Mouse (Mus musculus) CH12.LX (cell line): ENCODE measurements around the gene Slco1a6.

Experiments
- CTCF ChIP-seq, 2 experiments: IDR thresholded peaks in 1 of 2; conservative IDR thresholded peaks in 1 of 2; 2 replicates each; pipeline ENCODE4 v1.5.1; 2011 to 2012; ENCODE audit warnings: low read depth in 2 of 2, low read length in 2 of 2, improper control_type of control experiment in 1 of 2, inconsistent platforms in 1 of 2, mild to moderate bottlenecking in 1 of 2, moderate library complexity in 1 of 2
- ELF1 ChIP-seq: IDR thresholded peaks from 2 replicates; pipeline ENCODE4 v1.6.1; 2014; ENCODE audit warnings: low read depth, mild to moderate bottlenecking, inconsistent platforms, low read length, improper control_type of control experiment
- EP300 ChIP-seq: IDR thresholded peaks from 2 replicates; pipeline ENCODE4 v1.6.1; 2011; ENCODE audit warnings: low read length, improper control_type of control experiment
- GABPA ChIP-seq: IDR thresholded peaks from 2 replicates; pipeline ENCODE4 v1.6.1; 2012; ENCODE audit warnings: low read depth, low read length, improper control_type of control experiment, inconsistent platforms; ENCODE audit not compliant: insufficient replicate concordance
- HCFC1 ChIP-seq: IDR thresholded peaks from 2 replicates; pipeline ENCODE4 v1.6.1; 2012; ENCODE audit warnings: low read depth, mild to moderate bottlenecking, inconsistent platforms, low read length, improper control_type of control experiment
- MAX ChIP-seq: IDR thresholded peaks from 2 replicates; pipeline ENCODE4 v1.6.1; 2011; ENCODE audit warnings: low read length, improper control_type of control experiment
- POLR2A ChIP-seq: IDR thresholded peaks from 2 replicates; pipeline ENCODE4 v1.6.1; 2011; ENCODE audit warnings: low read depth, mild to moderate bottlenecking, improper control_type of control experiment, low read length
- TCF12 ChIP-seq: IDR thresholded peaks from 2 replicates; pipeline ENCODE4 v1.6.1; 2014; ENCODE audit warnings: low read depth, mild to moderate bottlenecking, inconsistent platforms, low read length, improper control_type of control experiment
- UBTF ChIP-seq: IDR thresholded peaks from 2 replicates; pipeline ENCODE4 v1.6.1; 2012; ENCODE audit warnings: low read depth, mild to moderate bottlenecking, inconsistent platforms, low read length, improper control_type of control experiment, moderate library complexity
- ZMIZ1 ChIP-seq: IDR thresholded peaks from 2 replicates; pipeline ENCODE4 v1.6.1; 2012; ENCODE audit warnings: low read depth, mild to moderate bottlenecking, inconsistent platforms, low read length, improper control_type of control experiment
- ZNF384 ChIP-seq: IDR thresholded peaks from 2 replicates; pipeline ENCODE4 v1.6.1; 2012; ENCODE audit warnings: low read depth, low read length, improper control_type of control experiment, inconsistent platforms

DNA sequence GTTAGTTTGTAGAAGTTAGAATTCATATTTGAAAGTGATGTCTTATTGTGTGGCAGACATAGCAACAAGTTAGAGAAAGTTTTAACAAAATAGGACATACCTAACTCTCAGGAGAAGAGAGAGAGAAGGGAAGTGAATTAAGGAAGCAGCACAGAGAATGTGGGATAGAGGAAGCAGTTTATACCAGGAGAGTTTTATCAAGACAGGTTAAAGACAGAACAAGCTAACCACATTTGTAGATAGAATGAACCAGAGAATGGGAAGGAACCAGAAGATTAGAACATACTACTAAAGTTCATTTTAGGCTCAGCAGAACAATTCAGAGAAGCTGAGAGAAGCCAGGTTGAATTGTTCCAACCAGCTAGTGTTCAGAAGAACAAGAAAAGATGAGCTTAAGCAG is 7.8 kb downstream of the Slco1a6 start:
- TF ChIP-seq CTCF (conservative IDR thresholded peaks at IDR 0.05 in 1 of 2, IDR thresholded peaks at IDR 0.05 in 1 of 2; ENCODE audit: low read depth in 2 of 2, low read length in 2 of 2) (no peak), EP300 (no peak), TCF12 (no peak), MAX (no peak), ELF1 (no peak), ZNF384 (no peak), POLR2A (no peak), HCFC1 (no peak), GABPA (no peak), ZMIZ1 (no peak), UBTF (no peak)
